Mouse (Mus musculus): ENCODE results near the gene Isca1. TPM values are rescaled to one million over a fixed set of nuclear protein-coding genes. Genes with fewer than 3 reads are reported as not detected.

Gene Isca1
- 213 and 236 TPM in 2 replicates for polyA plus RNA-seq (2014; fragmentation: Nextera tagmentation; extraction: Ambion mirVana)

- peak within 1 kb of the TSS; percentile 96 to 100 for H3K27ac ChIP-seq (replicated peaks in 1 of 2; ENCODE audit: control insufficient read depth in 1 of 2, insufficient read depth in 1 of 2, low read depth in 2 of 2, low read length in 2 of 2)
- WGBS = under 1% methylated on average over 72 of the region's 91 CpGs
- H3K36me3 ChIP-seq (ENCODE audit: control insufficient read depth, insufficient read depth, low read length) = peaks cover 31% of the 10 kb centered on the region
- H3K4me1 ChIP-seq (ENCODE audit: control insufficient read depth in 2 of 2, insufficient read depth in 2 of 2, low read length in 2 of 2) = peaks cover 25 to 37% of the 10 kb centered on the region in 2 experiments
- H3K9ac ChIP-seq (ENCODE audit: low read length) = peak within 1 kb of the TSS; percentile 94
- ATAC-seq (ENCODE audit: insufficient number of reproducible peaks, insufficient read depth, low FRiP score, low read depth) = peak; percentile 98
- H3K9me3 ChIP-seq (ENCODE audit: control insufficient read depth, low read length) = no peaks in the 10 kb centered on the region
- peak within 1 kb of the TSS; percentile 65 for H3K4me2 ChIP-seq (ENCODE audit: low read length)
- peak within 1 kb of the TSS; percentile 77 to 90 for H3K4me3 ChIP-seq (ENCODE audit: control insufficient read depth in 1 of 2, insufficient read depth in 1 of 2, low read depth in 1 of 2, low read length in 2 of 2)
- no peaks in the 10 kb centered on the region for H3K27me3 ChIP-seq (ENCODE audit: control insufficient read depth, insufficient read depth, low read length)
These were observed at the start of gene Isca1 for GRCm38 (mm10) chr13:59769296-59770163. TSS of gene Isca1 (minus strand) at chr13:59769810.

- H3K27ac ChIP-seq (replicated peaks in 1 of 2; ENCODE audit: control insufficient read depth in 1 of 2, insufficient read depth in 1 of 2, low read depth in 2 of 2, low read length in 2 of 2) = no peak overlapping the region
- H3K9me3 ChIP-seq (ENCODE audit: control insufficient read depth, low read length) = no peaks in the 10 kb centered on the region
- no peaks in the 10 kb centered on the region for H3K27me3 ChIP-seq (ENCODE audit: control insufficient read depth, insufficient read depth, low read length)
- no peak overlapping the region for H3K4me2 ChIP-seq (ENCODE audit: low read length)
- WGBS = 88% methylated on average over 4 of the region's 4 CpGs
- peaks cover 5 to 43% of the 10 kb centered on the region in 2 experiments; a peak in 3 of 4 replicates for H3K4me1 ChIP-seq (ENCODE audit: control insufficient read depth in 2 of 2, insufficient read depth in 2 of 2, low read length in 2 of 2)
- ATAC-seq (ENCODE audit: insufficient number of reproducible peaks, insufficient read depth, low FRiP score, low read depth) = no peak
- H3K4me3 ChIP-seq (ENCODE audit: control insufficient read depth in 1 of 2, insufficient read depth in 1 of 2, low read depth in 1 of 2, low read length in 2 of 2) = no peak overlapping the region
- peaks cover 64% of the 10 kb centered on the region for H3K36me3 ChIP-seq (ENCODE audit: control insufficient read depth, insufficient read depth, low read length)
- H3K9ac ChIP-seq (ENCODE audit: low read length) = no peak overlapping the region
These were observed 47.7 kb upstream of the Isca1 start for GRCm38 (mm10) chr13:59817352-59817751.

GRCm38 (mm10) chr13:59814109-59814591, 44.5 kb upstream of the Isca1 start:
- Histone ChIP-seq H3K9ac (ENCODE audit: low read length) (no peak overlapping the region), H3K4me3 (ENCODE audit: control insufficient read depth in 1 of 2, insufficient read depth in 1 of 2, low read depth in 1 of 2, low read length in 2 of 2) (no peak overlapping the region), H3K4me2 (ENCODE audit: low read length) (peak overlapping the region; percentile 4; the same call in 1 of the 2 replicates), H3K27ac (replicated peaks in 1 of 2; ENCODE audit: control insufficient read depth in 1 of 2, insufficient read depth in 1 of 2, low read depth in 2 of 2, low read length in 2 of 2) (peak overlapping the region; percentile 17 to 53; a peak in 3 of 4 replicates), H3K9me3 (ENCODE audit: control insufficient read depth, low read length) (no peaks in the 10 kb centered on the region), H3K36me3 (ENCODE audit: control insufficient read depth, insufficient read depth, low read length) (peaks cover 83% of the 10 kb centered on the region), H3K27me3 (ENCODE audit: control insufficient read depth, insufficient read depth, low read length) (no peaks in the 10 kb centered on the region), H3K4me1 (ENCODE audit: control insufficient read depth in 2 of 2, insufficient read depth in 2 of 2, low read length in 2 of 2) (peaks cover 0 to 18% of the 10 kb centered on the region in 2 experiments; a peak in 2 of 4 replicates)
- ATAC-seq (ENCODE audit: insufficient number of reproducible peaks, insufficient read depth, low FRiP score, low read depth) = no peak; the same call in 1 of the 2 replicates
- 21% methylated on average over 6 of the region's 6 CpGs for WGBS

GRCm38 (mm10) chr13:59811581-59811980, 42.0 kb upstream of the Isca1 start:
- Histone ChIP-seq H3K4me2 (ENCODE audit: low read length) (no peak overlapping the region), H3K9me3 (ENCODE audit: control insufficient read depth, low read length) (no peaks in the 10 kb centered on the region), H3K36me3 (ENCODE audit: control insufficient read depth, insufficient read depth, low read length) (peaks cover 96% of the 10 kb centered on the region), H3K9ac (ENCODE audit: low read length) (no peak overlapping the region), H3K4me1 (ENCODE audit: control insufficient read depth in 2 of 2, insufficient read depth in 2 of 2, low read length in 2 of 2) (peaks cover 0 to 8% of the 10 kb centered on the region in 2 experiments; a peak in 2 of 4 replicates), H3K27ac (replicated peaks in 1 of 2; ENCODE audit: control insufficient read depth in 1 of 2, insufficient read depth in 1 of 2, low read depth in 2 of 2, low read length in 2 of 2) (no peak overlapping the region), H3K4me3 (ENCODE audit: control insufficient read depth in 1 of 2, insufficient read depth in 1 of 2, low read depth in 1 of 2, low read length in 2 of 2) (no peak overlapping the region), H3K27me3 (ENCODE audit: control insufficient read depth, insufficient read depth, low read length) (no peaks in the 10 kb centered on the region)
- 98% methylated on average over 3 of the region's 3 CpGs for WGBS
- ATAC-seq (ENCODE audit: insufficient number of reproducible peaks, insufficient read depth, low FRiP score, low read depth) = no peak

GRCm38 (mm10) chr13:59801000-59801399, 31.4 kb upstream of the Isca1 start:
- Histone ChIP-seq H3K4me3 (ENCODE audit: control insufficient read depth in 1 of 2, insufficient read depth in 1 of 2, low read depth in 1 of 2, low read length in 2 of 2) (no peak overlapping the region), H3K4me1 (ENCODE audit: control insufficient read depth in 2 of 2, insufficient read depth in 2 of 2, low read length in 2 of 2) (no peaks in the 10 kb centered on the region), H3K9ac (ENCODE audit: low read length) (no peak overlapping the region), H3K27me3 (ENCODE audit: control insufficient read depth, insufficient read depth, low read length) (no peaks in the 10 kb centered on the region), H3K4me2 (ENCODE audit: low read length) (no peak overlapping the region), H3K36me3 (ENCODE audit: control insufficient read depth, insufficient read depth, low read length) (peaks cover 100% of the 10 kb centered on the region), H3K9me3 (ENCODE audit: control insufficient read depth, low read length) (no peaks in the 10 kb centered on the region), H3K27ac (replicated peaks in 1 of 2; ENCODE audit: control insufficient read depth in 1 of 2, insufficient read depth in 1 of 2, low read depth in 2 of 2, low read length in 2 of 2) (no peak overlapping the region)
- WGBS = 49% methylated on average over 6 of the region's 6 CpGs
- ATAC-seq (ENCODE audit: insufficient number of reproducible peaks, insufficient read depth, low FRiP score, low read depth) = no peak

GRCm38 (mm10) chr13:59800077-59800476, 30.5 kb upstream of the Isca1 start:
- Histone ChIP-seq H3K27ac (replicated peaks in 1 of 2; ENCODE audit: control insufficient read depth in 1 of 2, insufficient read depth in 1 of 2, low read depth in 2 of 2, low read length in 2 of 2) (no peak overlapping the region), H3K9me3 (ENCODE audit: control insufficient read depth, low read length) (no peaks in the 10 kb centered on the region), H3K27me3 (ENCODE audit: control insufficient read depth, insufficient read depth, low read length) (no peaks in the 10 kb centered on the region), H3K4me2 (ENCODE audit: low read length) (no peak overlapping the region), H3K36me3 (ENCODE audit: control insufficient read depth, insufficient read depth, low read length) (peaks cover 100% of the 10 kb centered on the region), H3K4me3 (ENCODE audit: control insufficient read depth in 1 of 2, insufficient read depth in 1 of 2, low read depth in 1 of 2, low read length in 2 of 2) (no peak overlapping the region), H3K4me1 (ENCODE audit: control insufficient read depth in 2 of 2, insufficient read depth in 2 of 2, low read length in 2 of 2) (no peaks in the 10 kb centered on the region), H3K9ac (ENCODE audit: low read length) (no peak overlapping the region)
- WGBS = 81% methylated on average over 2 of the region's 2 CpGs
- ATAC-seq (ENCODE audit: insufficient number of reproducible peaks, insufficient read depth, low FRiP score, low read depth) = no peak

GRCm38 (mm10) chr13:59798306-59798705, 28.7 kb upstream of the Isca1 start:
- Histone ChIP-seq H3K36me3 (ENCODE audit: control insufficient read depth, insufficient read depth, low read length) (peaks cover 99% of the 10 kb centered on the region), H3K27me3 (ENCODE audit: control insufficient read depth, insufficient read depth, low read length) (no peaks in the 10 kb centered on the region), H3K4me2 (ENCODE audit: low read length) (no peak overlapping the region), H3K4me1 (ENCODE audit: control insufficient read depth in 2 of 2, insufficient read depth in 2 of 2, low read length in 2 of 2) (no peaks in the 10 kb centered on the region), H3K4me3 (ENCODE audit: control insufficient read depth in 1 of 2, insufficient read depth in 1 of 2, low read depth in 1 of 2, low read length in 2 of 2) (no peak overlapping the region), H3K27ac (replicated peaks in 1 of 2; ENCODE audit: control insufficient read depth in 1 of 2, insufficient read depth in 1 of 2, low read depth in 2 of 2, low read length in 2 of 2) (no peak overlapping the region), H3K9ac (ENCODE audit: low read length) (no peak overlapping the region), H3K9me3 (ENCODE audit: control insufficient read depth, low read length) (no peaks in the 10 kb centered on the region)
- 96% methylated on average over 1 of the region's 1 CpGs for WGBS
- ATAC-seq (ENCODE audit: insufficient number of reproducible peaks, insufficient read depth, low FRiP score, low read depth) = no peak
